Mouse (Mus musculus): ENCODE data around the gene Slc2a5. TPM values are rescaled to one million over a fixed set of nuclear protein-coding genes. Genes with fewer than 3 reads are reported as not detected.

The Slc2a5 gene
- total RNA-seq, 2 experiments from 2014 or later: 3.8 to 5.7 TPM

GRCm38 (mm10) chr4:150144242-150144641 is 25.2 kb downstream of the Slc2a5 start:
- DNase-seq: no peak

GRCm38 (mm10) chr4:150146286-150146685 is 27.2 kb downstream of the Slc2a5 start:
- DNase-seq: no peak

DNA sequence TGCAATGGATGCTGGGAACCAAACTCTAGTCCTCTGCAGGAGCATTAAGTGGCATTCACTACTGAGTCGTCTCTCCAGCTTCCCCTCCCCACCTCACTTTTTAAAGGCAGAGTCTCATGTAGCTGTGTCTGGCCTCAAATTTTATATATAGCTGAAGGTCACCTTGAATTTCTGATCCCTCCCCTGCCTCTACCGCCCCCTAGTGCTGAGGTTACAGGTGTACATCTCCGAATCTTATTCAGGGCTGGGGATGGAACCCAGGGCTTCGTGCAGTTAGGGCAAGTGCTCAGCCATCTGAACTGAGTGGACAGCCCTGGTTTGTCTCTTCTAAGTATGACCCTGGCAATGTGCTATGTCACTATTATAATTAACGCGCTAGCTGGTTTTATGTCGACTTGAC is 32.0 kb downstream of the Slc2a5 start:
- DNase-seq: no peak

GRCm38 (mm10) chr4:150152483-150152882 is 33.4 kb downstream of the Slc2a5 start:
- DNase-seq: no peak

DNA sequence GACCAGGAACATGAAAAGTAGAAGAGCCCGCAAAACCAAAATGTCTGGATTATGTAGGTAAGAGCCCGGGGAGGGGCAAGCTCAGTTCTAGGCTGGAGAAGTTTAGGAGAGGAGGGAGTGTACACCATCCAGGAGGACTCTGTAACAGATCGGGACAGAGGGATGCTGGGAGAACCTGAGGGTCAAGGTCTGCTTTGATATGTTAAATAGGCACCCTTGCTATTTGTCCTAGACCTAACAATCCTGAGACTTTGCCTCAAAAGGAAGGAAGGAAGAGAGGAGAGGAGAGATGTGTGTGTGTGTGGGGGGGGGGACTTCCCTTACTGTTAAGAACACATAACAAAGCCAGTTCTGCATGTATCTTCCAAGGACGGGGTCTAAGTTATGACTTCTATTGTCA is 36.2 kb downstream of the Slc2a5 start:
- DNase-seq: no peak

- DNase-seq: no peak
Measured at GRCm38 (mm10) chr4:150155731-150156130, 36.6 kb downstream of the Slc2a5 start.

GRCm38 (mm10) chr4:150157348-150157882 is 38.3 kb downstream of the Slc2a5 start:
- no peak for DNase-seq

DNA sequence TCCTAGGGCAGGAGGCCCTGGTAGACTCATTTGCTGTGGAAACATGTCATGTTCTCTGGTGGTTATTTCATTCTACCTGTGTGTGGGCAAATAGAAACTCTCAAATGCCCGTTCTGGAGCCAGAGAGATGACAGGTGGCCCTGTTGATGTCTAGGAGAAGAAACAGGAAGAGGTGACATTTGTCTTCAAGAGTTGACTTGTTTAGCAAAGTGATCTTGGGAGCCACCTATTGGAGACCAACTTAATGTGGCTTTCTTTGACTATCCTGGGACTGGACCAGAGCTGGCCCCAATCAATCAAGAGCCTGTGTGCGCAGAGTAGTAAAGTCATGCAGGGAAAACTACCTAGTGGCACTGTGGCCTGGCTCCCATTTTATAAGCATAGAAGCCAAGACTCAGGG is 40.4 kb downstream of the Slc2a5 start:
- DNase-seq: no peak

DNA sequence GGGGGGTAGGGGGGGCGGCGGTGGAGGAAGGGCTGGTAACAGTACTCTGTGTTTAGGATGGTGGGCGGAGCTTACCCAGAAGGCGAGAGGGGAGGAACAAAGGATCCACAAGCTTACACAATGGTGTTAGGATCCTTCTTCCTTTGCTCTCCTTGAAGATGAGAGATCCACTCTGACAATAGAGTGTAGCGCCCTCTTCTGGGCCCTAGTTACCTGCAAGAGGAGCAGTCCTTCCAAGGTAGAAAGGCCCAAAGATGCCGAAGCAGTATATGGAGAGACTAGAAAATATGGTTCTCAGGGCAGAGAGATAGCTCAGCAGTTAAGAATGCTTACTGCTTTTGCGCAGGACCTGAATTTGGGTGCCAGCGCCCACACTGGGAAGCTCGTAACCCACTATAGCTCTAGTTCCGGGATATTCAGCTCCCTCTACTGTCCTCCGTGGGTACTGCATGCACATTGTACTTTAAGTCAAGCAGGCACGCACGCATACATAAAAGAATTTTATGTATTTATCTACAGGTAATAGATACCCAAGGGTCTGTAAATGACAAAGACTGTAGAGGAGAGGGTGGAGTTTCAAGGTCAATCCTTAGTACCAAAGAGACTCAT is 43.6 kb downstream of the Slc2a5 start:
- DNase-seq: no peak

DNA sequence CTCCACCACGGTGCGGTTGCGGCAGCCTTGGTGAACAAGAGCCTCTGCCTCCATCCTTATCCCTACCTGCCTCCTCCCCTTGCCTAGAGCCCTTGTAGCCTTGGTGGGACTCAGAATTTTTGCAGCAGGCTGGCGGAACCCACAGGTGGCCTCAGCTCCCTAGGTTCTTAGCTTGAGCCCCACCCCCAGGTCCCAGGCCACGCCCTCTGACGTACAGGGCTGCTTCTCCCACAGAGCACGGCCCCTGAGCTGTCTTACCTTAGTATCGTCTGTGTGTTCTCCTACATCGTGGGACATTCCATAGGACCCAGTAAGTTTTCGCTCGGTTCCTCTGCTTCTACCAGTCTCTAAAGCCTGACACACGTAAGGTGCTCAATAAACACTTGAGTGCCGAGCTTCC is 45.8 kb downstream of the Slc2a5 start:
- DNase-seq: no peak

DNA sequence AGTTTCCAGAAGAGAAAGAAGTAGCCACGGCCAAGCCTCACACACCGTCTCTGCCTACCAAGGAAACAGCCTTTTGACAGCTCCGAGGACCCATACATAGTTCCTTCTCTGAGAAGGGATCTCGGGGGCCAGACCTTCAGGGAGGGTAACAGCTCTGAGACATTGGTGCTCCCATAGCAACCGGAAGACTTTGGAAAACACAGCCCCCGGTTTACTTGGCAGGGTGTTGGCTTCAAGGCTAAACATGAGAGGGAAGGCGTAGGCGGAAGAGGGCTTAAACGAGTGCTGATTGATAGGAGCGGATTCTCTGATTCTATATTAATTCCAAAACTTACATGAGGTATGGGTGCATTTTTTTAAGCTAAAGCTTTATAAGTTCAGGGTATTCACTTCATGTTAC is 49.3 kb downstream of the Slc2a5 start:
- no peak for DNase-seq

- DNase-seq: no peak
Measured at GRCm38 (mm10) chr4:150172107-150172506, 53.0 kb downstream of the Slc2a5 start.

- DNase-seq: peak; percentile 7 to 26
Measured at GRCm38 (mm10) chr4:150173281-150173680, 54.2 kb downstream of the Slc2a5 start.

DNA sequence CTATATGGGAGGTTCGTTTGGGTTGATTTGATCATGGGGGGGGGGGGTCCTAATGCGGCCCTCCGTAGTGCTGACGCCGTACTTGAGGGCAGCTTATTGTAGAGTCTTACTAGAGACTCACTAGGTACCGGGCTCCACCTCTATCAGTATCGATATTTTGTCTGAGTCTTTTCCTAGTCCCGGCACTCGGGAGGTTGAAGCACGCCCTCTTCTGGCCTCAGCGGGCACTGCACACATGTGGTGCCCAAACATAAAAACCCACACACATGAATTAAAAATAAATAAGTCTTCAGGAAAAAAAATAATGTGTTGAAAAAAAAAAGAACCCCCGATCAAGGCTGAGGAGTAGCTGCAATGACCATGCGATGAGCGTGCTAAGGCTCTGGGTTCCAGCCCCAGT is 54.9 kb downstream of the Slc2a5 start:
- no peak for DNase-seq

DNA sequence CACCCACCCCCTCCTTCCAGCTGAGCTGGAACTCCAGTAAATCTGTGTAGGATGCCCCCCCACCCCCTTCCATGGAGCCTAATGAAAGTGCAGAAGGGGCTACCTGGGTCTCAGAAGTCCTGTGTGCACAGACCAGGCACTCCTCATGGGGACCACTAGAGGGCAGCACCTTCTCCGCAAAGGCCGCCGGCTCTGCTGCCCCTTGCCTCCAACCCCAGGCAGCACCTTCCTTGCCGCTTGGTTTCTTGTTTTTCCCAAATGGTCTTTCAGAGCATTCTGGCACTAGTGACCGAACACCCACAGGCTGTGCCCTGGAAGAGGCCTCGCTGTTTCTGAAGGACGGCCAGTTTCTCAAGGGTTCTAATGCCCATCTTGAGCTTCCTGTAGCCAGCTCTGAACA is 57.5 kb downstream of the Slc2a5 start:
- DNase-seq: peak in 1 of 2 experiments; percentile 7

GRCm38 (mm10) chr4:150177122-150177521 is 58.0 kb downstream of the Slc2a5 start:
- DNase-seq: no peak

GRCm38 (mm10) chr4:150178131-150178530 is 59.0 kb downstream of the Slc2a5 start:
- DNase-seq: no peak

DNA sequence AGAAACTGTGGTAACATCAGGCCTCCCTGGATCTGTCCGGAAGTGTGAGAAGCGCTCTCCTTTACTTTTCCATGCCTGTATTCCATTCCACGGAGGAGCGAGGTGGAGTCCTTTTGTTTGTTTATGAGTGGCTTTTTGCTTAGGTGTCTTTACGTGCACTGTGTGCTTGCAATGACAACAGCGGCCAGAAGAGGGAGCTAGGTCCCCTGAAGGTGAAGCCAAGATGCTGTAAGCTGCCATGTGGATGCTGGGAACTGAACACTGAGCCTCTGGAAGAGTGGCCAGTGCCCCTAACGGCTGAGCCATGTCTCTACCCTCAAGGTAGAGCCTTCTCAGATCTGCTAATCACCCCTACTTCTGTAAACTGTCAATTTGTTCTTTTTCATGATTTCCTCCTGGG is 62.2 kb downstream of the Slc2a5 start:
- DNase-seq: no peak

GRCm38 (mm10) chr4:150188236-150188635 is 69.2 kb downstream of the Slc2a5 start:
- DNase-seq: no peak

GRCm38 (mm10) chr4:150192199-150192598 is 73.1 kb downstream of the Slc2a5 start:
- DNase-seq: no peak

Data from layer of hippocampus, postnatal 36 days (tissue).